Mouse (Mus musculus): ENCODE measurements around the gene Fam92b. TPM values are rescaled to one million over a fixed set of nuclear protein-coding genes. Genes with fewer than 3 reads are reported as not detected.

Gene Fam92b
- polyA plus RNA-seq, 1 experiment from 2014 or later, result 1.5 TPM

DNA sequence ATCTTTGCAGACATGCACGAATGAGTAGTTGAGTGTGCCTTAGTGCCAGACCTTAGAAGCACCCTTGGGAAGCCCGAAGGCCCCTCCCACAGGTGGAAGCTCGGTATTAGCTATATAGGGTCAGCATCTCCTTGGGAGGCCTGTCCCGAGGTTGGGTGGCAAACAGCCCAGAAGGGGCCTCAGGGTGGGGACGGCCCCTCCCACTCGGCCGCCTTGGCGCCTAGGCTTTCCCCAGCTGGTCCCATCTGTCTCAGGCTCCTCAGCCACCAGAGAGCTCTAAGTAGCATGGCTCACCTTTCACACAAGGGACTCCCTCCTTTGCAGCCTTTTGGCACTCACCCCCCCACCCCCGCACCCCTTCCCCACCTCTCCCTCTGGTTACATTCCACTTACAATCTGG is 7.1 kb upstream of the Fam92b start:
- Histone ChIP-seq H3K27me3 (replicated peaks; ENCODE audit: control insufficient read depth, insufficient read depth, low read length) (no peaks in the 10 kb centered on the region), H3K4me2 (ENCODE audit: low read length) (no peak overlapping the region), H3K4me1 (replicated peaks; ENCODE audit: control insufficient read depth, insufficient read depth, low read length) (peaks cover 40% of the 10 kb centered on the region), H3K36me3 (ENCODE audit: control insufficient read depth, insufficient read depth, low read length) (no peaks in the 10 kb centered on the region), H3K9me3 (ENCODE audit: control insufficient read depth, low read length) (no peaks in the 10 kb centered on the region), H3K9ac (ENCODE audit: low read length) (no peak overlapping the region), H3K4me3 (ENCODE audit: low read depth, low read length) (no peak overlapping the region), H3K27ac (ENCODE audit: low read depth) (peak overlapping the region; percentile 19; the same call in 1 of the 2 replicates)
- ATAC-seq (replicated peaks; ENCODE audit: low FRiP score, low TSS enrichment, low read depth), result peak; percentile 24; the same call in 1 of the 2 replicates
- WGBS, result 22% methylated on average over 9 of the region's 9 CpGs
- DNase-seq (ENCODE audit: low spot score), result peak; percentile 65

DNA sequence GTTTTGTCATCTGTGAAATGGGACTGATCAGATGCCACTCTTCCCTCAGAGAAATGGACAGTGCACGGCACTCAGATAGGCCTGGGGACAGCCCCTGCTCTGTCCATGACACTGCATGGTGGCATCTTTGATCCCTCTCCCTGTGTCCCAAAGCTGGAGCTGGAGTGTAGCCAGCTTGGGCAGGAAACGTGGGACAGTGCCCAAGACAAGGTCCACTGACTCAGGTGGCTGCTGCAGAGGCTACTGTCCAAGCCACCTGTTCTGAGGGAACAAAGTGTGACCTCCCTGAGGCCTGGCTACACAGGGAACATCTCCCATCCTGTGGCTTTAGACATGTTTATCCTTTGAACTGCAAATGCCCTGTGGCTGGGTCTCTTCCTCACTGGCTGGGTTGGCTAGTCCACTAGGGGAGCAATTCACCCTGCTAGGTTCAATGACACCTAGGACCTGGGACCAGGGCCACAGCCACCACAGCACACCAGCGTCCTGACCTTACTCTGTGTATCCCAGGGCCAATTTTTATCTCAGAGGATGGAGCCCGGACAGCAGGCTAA is 4.7 kb upstream of the Fam92b start:
- ATAC-seq (replicated peaks; ENCODE audit: low FRiP score, low TSS enrichment, low read depth), result no peak
- H3K9ac ChIP-seq (ENCODE audit: low read length), result no peak overlapping the region
- H3K27ac ChIP-seq (ENCODE audit: low read depth), result no peak overlapping the region
- no peak overlapping the region for H3K4me2 ChIP-seq (ENCODE audit: low read length)
- WGBS, result 83% methylated on average over 4 of the region's 4 CpGs
- H3K9me3 ChIP-seq (ENCODE audit: control insufficient read depth, low read length), result no peaks in the 10 kb centered on the region
- no peaks in the 10 kb centered on the region for H3K36me3 ChIP-seq (ENCODE audit: control insufficient read depth, insufficient read depth, low read length)
- DNase-seq (ENCODE audit: low spot score), result no peak
- no peaks in the 10 kb centered on the region for H3K27me3 ChIP-seq (replicated peaks; ENCODE audit: control insufficient read depth, insufficient read depth, low read length)
- no peak overlapping the region for H3K4me3 ChIP-seq (ENCODE audit: low read depth, low read length)
- peaks cover 55% of the 10 kb centered on the region for H3K4me1 ChIP-seq (replicated peaks; ENCODE audit: control insufficient read depth, insufficient read depth, low read length)

DNA sequence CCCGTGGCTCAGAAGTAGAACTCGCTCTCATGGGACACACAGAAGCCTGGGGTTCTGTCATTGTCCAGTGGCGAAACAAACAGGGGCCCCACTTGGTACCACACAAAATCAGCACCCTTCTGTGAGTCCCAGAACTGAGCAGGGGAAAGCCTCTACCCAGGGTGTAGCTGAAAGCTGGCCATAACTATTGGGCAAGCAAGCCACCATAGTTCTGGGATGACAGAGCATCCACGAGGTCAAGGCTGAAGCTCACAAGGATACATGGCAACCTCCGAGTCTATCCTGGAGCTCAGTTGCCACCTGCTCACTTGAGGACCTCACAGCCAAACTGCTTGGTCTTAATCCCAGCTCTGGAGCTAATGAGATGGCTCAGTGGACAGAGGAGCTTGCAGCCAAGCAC is 4.0 kb upstream of the Fam92b start:
- Histone ChIP-seq H3K9ac (ENCODE audit: low read length) (no peak overlapping the region), H3K9me3 (ENCODE audit: control insufficient read depth, low read length) (no peaks in the 10 kb centered on the region), H3K4me3 (ENCODE audit: low read depth, low read length) (no peak overlapping the region), H3K36me3 (ENCODE audit: control insufficient read depth, insufficient read depth, low read length) (no peaks in the 10 kb centered on the region), H3K27me3 (replicated peaks; ENCODE audit: control insufficient read depth, insufficient read depth, low read length) (no peaks in the 10 kb centered on the region), H3K4me1 (replicated peaks; ENCODE audit: control insufficient read depth, insufficient read depth, low read length) (peaks cover 55% of the 10 kb centered on the region), H3K4me2 (ENCODE audit: low read length) (no peak overlapping the region), H3K27ac (ENCODE audit: low read depth) (no peak overlapping the region)
- ATAC-seq (replicated peaks; ENCODE audit: low FRiP score, low TSS enrichment, low read depth), result no peak
- DNase-seq (ENCODE audit: low spot score), result no peak
- 76% methylated on average over 5 of the region's 5 CpGs for WGBS

DNA sequence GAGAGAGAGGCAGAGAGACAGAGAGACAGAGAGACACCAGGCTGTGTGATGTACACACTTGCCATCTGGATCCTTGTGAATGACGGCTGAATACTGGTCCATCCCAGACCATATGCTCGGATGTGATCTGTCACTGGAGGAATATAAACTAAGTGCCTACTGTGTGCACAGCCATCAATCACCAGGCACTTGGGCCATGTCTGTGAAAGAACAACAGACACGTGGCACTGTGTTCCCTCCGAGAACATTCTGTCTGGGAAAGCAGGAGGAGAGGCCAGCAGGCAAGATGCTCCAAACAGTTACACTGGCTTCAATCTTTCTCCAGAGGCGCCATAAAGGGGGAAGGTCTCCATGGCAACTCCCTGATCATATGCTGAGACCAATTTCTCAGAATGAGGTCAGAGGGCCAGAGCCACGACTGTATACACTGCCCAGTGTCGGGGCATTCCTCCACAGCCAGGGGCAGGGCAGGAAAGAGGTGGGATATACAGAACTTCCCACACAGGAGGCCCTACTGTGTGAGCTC is 3.2 kb upstream of the Fam92b start:
- WGBS, result 31% methylated on average over 7 of the region's 7 CpGs
- H3K36me3 ChIP-seq (ENCODE audit: control insufficient read depth, insufficient read depth, low read length), result no peaks in the 10 kb centered on the region
- no peak overlapping the region for H3K9ac ChIP-seq (ENCODE audit: low read length)
- no peak for DNase-seq (ENCODE audit: low spot score)
- H3K4me2 ChIP-seq (ENCODE audit: low read length), result no peak overlapping the region
- peaks cover 47% of the 10 kb centered on the region for H3K4me1 ChIP-seq (replicated peaks; ENCODE audit: control insufficient read depth, insufficient read depth, low read length)
- no peak for ATAC-seq (replicated peaks; ENCODE audit: low FRiP score, low TSS enrichment, low read depth)
- no peak overlapping the region for H3K27ac ChIP-seq (ENCODE audit: low read depth)
- H3K9me3 ChIP-seq (ENCODE audit: control insufficient read depth, low read length), result no peaks in the 10 kb centered on the region
- no peak overlapping the region for H3K4me3 ChIP-seq (ENCODE audit: low read depth, low read length)
- no peaks in the 10 kb centered on the region for H3K27me3 ChIP-seq (replicated peaks; ENCODE audit: control insufficient read depth, insufficient read depth, low read length)

DNA sequence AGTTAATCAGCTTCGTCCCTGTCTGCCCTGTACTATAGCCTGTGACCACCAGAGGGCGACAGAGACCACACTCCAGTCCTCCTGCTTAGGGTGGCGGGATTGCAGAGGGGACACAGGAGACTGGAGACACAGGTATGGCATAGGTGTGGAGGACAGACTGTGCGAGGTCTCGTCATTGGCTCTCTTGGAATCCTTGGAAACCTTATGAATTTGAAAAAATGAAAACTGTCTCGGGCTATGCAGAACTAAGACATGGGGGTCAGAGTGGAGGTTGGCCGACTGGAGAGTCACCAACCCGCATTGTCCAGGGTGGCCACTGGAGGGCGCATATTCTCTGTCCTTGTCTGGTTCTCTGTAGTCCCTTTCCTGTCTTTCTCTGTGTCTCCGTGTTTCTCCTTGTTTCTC is 1.8 kb upstream of the Fam92b start:
- Histone ChIP-seq H3K4me3 (ENCODE audit: low read depth, low read length) (peak overlapping the region; percentile 20; the same call in 1 of the 2 replicates), H3K4me1 (replicated peaks; ENCODE audit: control insufficient read depth, insufficient read depth, low read length) (peaks cover 33% of the 10 kb centered on the region), H3K27me3 (replicated peaks; ENCODE audit: control insufficient read depth, insufficient read depth, low read length) (no peaks in the 10 kb centered on the region), H3K36me3 (ENCODE audit: control insufficient read depth, insufficient read depth, low read length) (no peaks in the 10 kb centered on the region), H3K27ac (ENCODE audit: low read depth) (no peak overlapping the region), H3K9ac (ENCODE audit: low read length) (no peak overlapping the region), H3K9me3 (ENCODE audit: control insufficient read depth, low read length) (no peaks in the 10 kb centered on the region), H3K4me2 (ENCODE audit: low read length) (peak overlapping the region; percentile 48)
- peak; percentile 100 for DNase-seq (ENCODE audit: low spot score)
- 2% methylated on average over 10 of the region's 10 CpGs for WGBS
- peak; percentile 57 for ATAC-seq (replicated peaks; ENCODE audit: low FRiP score, low TSS enrichment, low read depth)

DNA sequence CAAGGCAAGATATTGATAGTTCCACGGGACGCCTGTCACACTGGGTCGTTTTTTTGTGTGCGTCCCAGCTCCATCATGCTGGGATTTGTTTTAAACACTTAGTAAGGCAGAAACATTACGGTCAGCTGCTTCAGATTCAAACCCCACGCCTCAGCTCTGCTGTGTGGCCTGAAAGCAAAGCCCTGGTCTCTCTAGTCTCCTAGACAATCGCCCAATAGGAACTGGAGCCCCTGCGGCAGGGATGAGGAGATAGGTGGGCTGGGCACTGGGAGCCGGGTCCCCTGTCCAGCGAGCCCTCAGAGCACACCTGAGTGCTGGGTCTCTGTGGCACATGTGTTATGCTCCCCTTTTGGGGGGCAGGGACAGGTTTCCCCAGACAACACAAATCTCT is 853 bp upstream of the Fam92b start:
- Histone ChIP-seq H3K9ac (ENCODE audit: low read length) (no peak overlapping the region), H3K4me1 (replicated peaks; ENCODE audit: control insufficient read depth, insufficient read depth, low read length) (peaks cover 31% of the 10 kb centered on the region), H3K4me2 (ENCODE audit: low read length) (peak overlapping the region; percentile 36), H3K9me3 (ENCODE audit: control insufficient read depth, low read length) (no peaks in the 10 kb centered on the region), H3K27ac (ENCODE audit: low read depth) (peak overlapping the region; percentile 79), H3K27me3 (replicated peaks; ENCODE audit: control insufficient read depth, insufficient read depth, low read length) (no peaks in the 10 kb centered on the region), H3K4me3 (ENCODE audit: low read depth, low read length) (no peak overlapping the region), H3K36me3 (ENCODE audit: control insufficient read depth, insufficient read depth, low read length) (no peaks in the 10 kb centered on the region)
- DNase-seq (ENCODE audit: low spot score) (no peak), ATAC-seq (replicated peaks; ENCODE audit: low FRiP score, low TSS enrichment, low read depth) (no peak)
- WGBS, result 12% methylated on average over 10 of the region's 10 CpGs

DNA sequence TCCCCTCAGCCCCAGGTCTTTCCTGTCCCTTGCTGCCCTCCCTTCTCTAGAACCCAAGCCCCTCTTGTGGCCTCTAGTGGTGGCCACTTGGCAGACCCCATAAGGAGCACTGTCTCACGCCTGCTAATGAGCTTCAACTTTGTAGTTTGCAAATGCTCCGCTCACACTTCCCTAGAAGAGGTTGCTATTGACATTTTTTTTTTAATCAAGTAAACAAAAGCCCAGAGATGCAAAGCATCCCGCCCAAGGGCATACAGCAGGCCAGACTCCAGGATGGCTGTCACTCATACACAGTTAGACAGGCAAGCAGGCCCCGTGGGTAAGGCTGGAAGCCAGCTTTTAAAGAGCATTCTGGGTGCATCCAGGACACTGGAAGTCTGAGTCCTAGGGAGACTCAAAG is 661 bp downstream of the Fam92b start:
- no peaks in the 10 kb centered on the region for H3K27me3 ChIP-seq (replicated peaks; ENCODE audit: control insufficient read depth, insufficient read depth, low read length)
- DNase-seq (ENCODE audit: low spot score) (no peak), ATAC-seq (replicated peaks; ENCODE audit: low FRiP score, low TSS enrichment, low read depth) (no peak)
- no peak overlapping the region for H3K4me2 ChIP-seq (ENCODE audit: low read length)
- no peaks in the 10 kb centered on the region for H3K36me3 ChIP-seq (ENCODE audit: control insufficient read depth, insufficient read depth, low read length)
- no peak overlapping the region for H3K4me3 ChIP-seq (ENCODE audit: low read depth, low read length)
- no peaks in the 10 kb centered on the region for H3K9me3 ChIP-seq (ENCODE audit: control insufficient read depth, low read length)
- peaks cover 31% of the 10 kb centered on the region for H3K4me1 ChIP-seq (replicated peaks; ENCODE audit: control insufficient read depth, insufficient read depth, low read length)
- WGBS, result 40% methylated on average over 4 of the region's 4 CpGs
- H3K9ac ChIP-seq (ENCODE audit: low read length), result no peak overlapping the region
- peak overlapping the region; percentile 79 for H3K27ac ChIP-seq (ENCODE audit: low read depth)

DNA sequence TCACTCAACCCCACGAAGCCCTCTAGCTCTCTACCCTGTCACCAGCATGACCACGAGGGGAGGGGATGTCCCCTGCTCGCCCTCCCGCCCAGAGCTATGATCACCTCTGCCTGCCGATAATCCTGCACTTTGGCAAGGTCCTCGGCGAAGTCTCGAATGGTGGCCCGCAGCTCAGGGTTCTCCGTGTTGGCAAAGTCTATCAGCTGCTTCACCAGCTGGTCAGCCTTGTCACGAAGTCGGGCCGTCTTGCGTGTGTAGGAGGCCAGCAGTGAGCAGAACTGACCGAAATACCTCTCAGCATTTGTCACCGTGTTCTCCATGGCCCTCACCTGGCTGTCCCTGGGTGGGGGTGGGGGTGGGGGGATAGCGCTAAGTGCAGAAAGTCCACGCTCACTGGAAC is 2.7 kb downstream of the Fam92b start:
- no peak for DNase-seq (ENCODE audit: low spot score)
- no peaks in the 10 kb centered on the region for H3K36me3 ChIP-seq (ENCODE audit: control insufficient read depth, insufficient read depth, low read length)
- ATAC-seq (replicated peaks; ENCODE audit: low FRiP score, low TSS enrichment, low read depth), result no peak
- 58% methylated on average over 18 of the region's 18 CpGs for WGBS
- H3K4me3 ChIP-seq (ENCODE audit: low read depth, low read length), result no peak overlapping the region
- H3K9me3 ChIP-seq (ENCODE audit: control insufficient read depth, low read length), result no peaks in the 10 kb centered on the region
- no peak overlapping the region for H3K9ac ChIP-seq (ENCODE audit: low read length)
- H3K27ac ChIP-seq (ENCODE audit: low read depth), result no peak overlapping the region
- peaks cover 24% of the 10 kb centered on the region for H3K4me1 ChIP-seq (replicated peaks; ENCODE audit: control insufficient read depth, insufficient read depth, low read length)
- H3K27me3 ChIP-seq (replicated peaks; ENCODE audit: control insufficient read depth, insufficient read depth, low read length), result no peaks in the 10 kb centered on the region
- no peak overlapping the region for H3K4me2 ChIP-seq (ENCODE audit: low read length)

DNA sequence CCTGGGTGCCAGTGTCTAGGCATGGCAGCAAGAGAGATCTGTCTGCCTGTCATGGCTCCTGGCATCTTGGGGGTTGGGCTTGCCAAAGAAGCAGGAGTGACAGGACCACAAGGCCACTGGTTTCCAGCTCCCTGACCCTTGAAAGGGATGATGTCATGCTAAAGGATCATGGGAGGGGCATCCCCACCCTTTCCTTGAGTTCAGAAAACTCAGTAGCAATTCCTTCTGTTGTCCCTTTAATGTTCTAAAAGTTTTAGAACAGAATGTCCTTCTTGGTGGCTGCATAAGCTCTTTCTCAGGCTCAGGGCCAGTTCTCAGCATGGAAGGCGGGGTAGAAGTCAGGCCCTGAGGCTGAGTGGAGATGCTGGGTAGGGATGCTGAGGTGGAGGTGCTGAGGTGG is 4.1 kb downstream of the Fam92b start:
- Histone ChIP-seq H3K27me3 (replicated peaks; ENCODE audit: control insufficient read depth, insufficient read depth, low read length) (no peaks in the 10 kb centered on the region), H3K4me3 (ENCODE audit: low read depth, low read length) (no peak overlapping the region), H3K4me2 (ENCODE audit: low read length) (no peak overlapping the region), H3K9me3 (ENCODE audit: control insufficient read depth, low read length) (no peaks in the 10 kb centered on the region), H3K27ac (ENCODE audit: low read depth) (no peak overlapping the region), H3K36me3 (ENCODE audit: control insufficient read depth, insufficient read depth, low read length) (no peaks in the 10 kb centered on the region), H3K4me1 (replicated peaks; ENCODE audit: control insufficient read depth, insufficient read depth, low read length) (peaks cover 19% of the 10 kb centered on the region), H3K9ac (ENCODE audit: low read length) (no peak overlapping the region)
- 84% methylated on average over 1 of the region's 1 CpGs for WGBS
- ATAC-seq (replicated peaks; ENCODE audit: low FRiP score, low TSS enrichment, low read depth) (no peak), DNase-seq (ENCODE audit: low spot score) (no peak)
